Mouse (Mus musculus) urinary bladder, postnatal 25 days (tissue): ENCODE measurements around the gene Hoxc9.

Experiments used
- DNase-seq: peaks from one replicate; pipeline ENCODE4 v3.0.0; 2022; ENCODE audit warnings: low spot score

The Hoxc9 gene

DNA sequence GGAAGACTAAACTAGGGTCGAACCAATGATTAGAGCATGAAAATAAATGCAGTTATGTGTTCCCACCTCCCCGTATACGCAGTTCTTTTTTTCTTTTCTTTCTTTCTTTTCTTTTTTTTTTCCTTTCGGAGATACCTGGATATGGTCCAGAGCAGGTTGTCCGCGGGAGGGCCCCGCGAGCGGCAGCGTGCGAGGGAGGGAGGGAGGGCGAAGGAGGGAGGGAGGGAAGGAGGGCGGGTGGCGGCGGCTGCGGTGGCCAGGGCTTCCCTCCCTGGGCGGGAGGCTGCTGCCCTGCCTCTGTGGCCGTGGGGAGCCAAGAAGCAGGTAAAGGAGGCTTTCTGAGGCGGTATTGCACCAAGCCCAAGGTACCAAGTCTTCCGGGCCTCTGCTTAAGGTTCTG lies at the start of gene Hoxc9:
Gene Hoxc9, plus strand, starts transcription at position 269 of the 400 bp plus-strand sequence.
- no peak for DNase-seq

- no peak for DNase-seq
These were observed 49.1 kb upstream of the Hoxc9 start for GRCm38 (mm10) chr15:102927032-102927645.

- DNase-seq: no peak
These were observed 44.4 kb upstream of the Hoxc9 start for GRCm38 (mm10) chr15:102931706-102932358.

DNA sequence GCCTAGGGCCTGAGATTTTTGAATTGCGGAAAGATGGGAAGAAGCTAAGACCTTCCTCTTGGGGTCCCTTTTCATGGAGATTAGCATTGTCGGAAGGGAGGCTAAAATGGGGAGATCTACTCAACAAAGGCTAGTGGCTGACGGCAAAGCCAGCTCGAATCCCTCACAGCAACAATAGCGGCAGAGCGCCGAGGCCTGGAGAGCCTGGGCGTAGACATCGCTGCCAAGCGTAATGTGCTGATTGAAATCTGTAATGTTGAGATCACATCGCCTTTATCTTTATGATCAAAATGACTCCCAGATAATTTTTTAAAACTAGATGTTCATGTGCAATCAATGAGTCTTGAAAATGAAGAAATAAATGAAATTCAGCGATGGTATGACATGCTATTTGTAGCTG lies 41.8 kb upstream of the Hoxc9 start:
- no peak for DNase-seq

DNA sequence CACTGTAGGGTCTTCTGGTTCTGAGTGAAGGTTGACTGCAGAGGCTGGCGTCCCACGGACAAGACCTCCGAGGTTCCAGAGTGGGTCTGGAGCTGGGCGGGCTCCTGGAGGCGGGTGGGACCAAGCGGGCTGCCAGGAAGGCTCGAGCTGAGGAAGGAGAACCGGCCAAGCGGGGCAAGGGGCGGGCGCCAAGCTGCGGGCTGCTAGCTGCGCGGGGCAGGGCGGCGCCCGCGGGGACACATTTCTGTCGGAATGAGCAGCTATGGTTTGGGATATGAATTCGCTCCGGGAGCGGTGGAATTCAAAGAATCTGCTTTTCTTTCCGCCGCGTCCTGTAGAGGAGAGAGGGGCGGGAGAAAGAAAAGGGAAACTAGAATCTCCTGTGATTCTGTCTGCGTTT lies 41.3 kb upstream of the Hoxc9 start:
- no peak for DNase-seq

- DNase-seq: no peak
These were observed 39.8 kb upstream of the Hoxc9 start, which contains the start of gene Hoxc12 for GRCm38 (mm10) chr15:102936279-102936972. TSS of gene Hoxc12 (plus strand) at chr15:102936757.

GRCm38 (mm10) chr15:102937036-102937666 lies 39.1 kb upstream of the Hoxc9 start:
- DNase-seq: no peak

GRCm38 (mm10) chr15:102939256-102940155 lies 36.7 kb upstream of the Hoxc9 start:
- no peak for DNase-seq

- no peak for DNase-seq
These were observed 33.3 kb upstream of the Hoxc9 start for GRCm38 (mm10) chr15:102942739-102943467.

DNA sequence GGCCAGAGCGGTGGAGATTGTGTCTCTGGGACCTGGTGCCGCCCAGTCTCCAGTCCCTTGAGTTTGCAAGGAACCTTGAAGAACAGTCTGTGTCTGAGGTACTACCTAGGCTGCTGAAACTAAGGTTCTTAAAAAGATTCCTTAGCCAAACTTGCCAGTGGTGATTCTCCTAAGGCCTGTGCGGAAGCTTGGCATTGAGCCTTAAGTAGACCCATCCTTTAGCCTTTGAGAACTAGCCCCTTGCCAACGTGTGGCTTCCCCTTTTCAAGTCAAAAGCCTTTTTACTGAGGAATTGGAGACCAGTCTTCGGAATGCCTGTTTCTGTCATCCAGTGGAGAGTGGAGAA lies 32.8 kb upstream of the Hoxc9 start:
- no peak for DNase-seq

GRCm38 (mm10) chr15:102945185-102946077 lies 30.8 kb upstream of the Hoxc9 start:
- no peak for DNase-seq

DNA sequence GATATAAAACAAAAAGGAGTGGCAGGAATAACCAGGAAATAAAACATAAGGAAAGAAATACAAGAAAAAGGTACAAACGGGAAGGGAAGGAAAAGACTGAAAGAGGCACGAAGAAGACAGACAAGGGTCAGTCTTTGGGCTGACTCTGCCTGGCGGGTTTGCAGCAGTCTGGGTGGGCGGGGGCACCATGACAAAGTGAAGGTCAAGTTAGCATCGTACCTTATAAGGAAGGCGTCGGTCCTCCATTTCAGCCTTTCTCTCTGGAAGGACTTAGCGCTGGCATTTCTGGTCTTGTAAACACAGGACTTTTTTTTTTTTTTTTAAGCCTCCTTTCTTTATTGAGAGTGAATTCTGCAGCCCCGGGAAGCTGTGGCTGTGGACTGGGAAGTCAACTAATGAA lies 29.0 kb upstream of the Hoxc9 start:
- DNase-seq: no peak

- DNase-seq: no peak
These were observed 27.4 kb upstream of the Hoxc9 start for GRCm38 (mm10) chr15:102948842-102949241.

GRCm38 (mm10) chr15:102949696-102950095 lies 26.5 kb upstream of the Hoxc9 start:
- no peak for DNase-seq

GRCm38 (mm10) chr15:102950877-102951276 lies 25.4 kb upstream of the Hoxc9 start:
- no peak for DNase-seq

GRCm38 (mm10) chr15:102953561-102953960 lies 22.7 kb upstream of the Hoxc9 start:
- DNase-seq: no peak

GRCm38 (mm10) chr15:102954192-102955006 lies 21.8 kb upstream of the Hoxc9 start, which contains the start of gene Hoxc11:
TSS of gene Hoxc11 (plus strand) at chr15:102954427.
- DNase-seq: no peak

GRCm38 (mm10) chr15:102955007-102955382 lies 21.2 kb upstream of the Hoxc9 start:
- DNase-seq: no peak
